ENCODE assay signal across 24 mouse cellular contexts in genomic region chr13:114876005-114876520, GRCm38 (mm10). TPM values are rescaled to one million over a fixed set of nuclear protein-coding genes. Genes with fewer than 3 reads are reported as not detected.
DNase-seq lines count a peak whose midpoint lies in the region; ATAC-seq and TF ChIP-seq lines count a peak whose summit lies in the region.
"Had no signal": no experiment of that assay in that cellular context is flagged by ENCODE, and none has a peak within 500 bp of the region (broad histone marks: within the 10 kb centered on the region; RNA-seq: fewer than 3 reads in every experiment).

No protein-coding gene starts in this region.

- POLR2A ChIA-PET in Patski (lab: Charles Lee), result no interaction called here

- CTCF ChIA-PET in Patski (lab: Charles Lee), result interaction anchor here (0.8 kb wide), 1 partner anchor 14 kb away, joined by 4 read pairs; no protein-coding TSS in a partner anchor

- no peaks in the 10 kb centered on the region for H3K27me3 ChIP-seq in Patski
- H3K27me3 ChIP-seq: heart, embryonic 12.5 days; heart, embryonic 15.5 days; hindbrain, embryonic 13.5 days had no signal

- ATAC-seq in Patski, result peak; percentile 91
- ATAC-seq: CD4-positive, CD25-positive, alpha-beta regulatory T cell, adult 4 months; forebrain, embryonic 14.5 days; forebrain, postnatal 0 days; hindbrain, embryonic 16.5 days had no signal

- DNase-seq in 3134 (ENCODE audit: extremely low read depth, insufficient read length, low spot score) (peak; percentile 7), 3T3-L1 (ENCODE audit: low read depth, low spot score) (peak; percentile 6), Patski (ENCODE audit: low read depth, low spot score) (no peak)
- DNase-seq in embryo, embryonic 10 days (ENCODE audit: low spot score), result no peak
- no peak for DNase-seq in yolk sac, embryonic 10.5 days (ENCODE audit: low spot score)
- DNase-seq in thymus, postnatal 10 days (ENCODE audit: low spot score in 2 of 2), result no peak
- DNase-seq: adrenal gland, postnatal 14 days; B cell, adult 2 months; cerebellum, adult 11-12 months; cerebellum, adult 8-10 months; cerebellum, postnatal 10 days; cerebellum, postnatal 36 days; forebrain, postnatal 0 days; gastrocnemius, postnatal 25 days; heart, adult 18-20 months; heart, postnatal 10 days; heart, postnatal 36 days; kidney, adult 11 months had no signal

- no peak for TF ChIP-seq CTCF in Patski (IDR thresholded peaks at IDR 0.05)

- in situ Hi-C loops in Patski (cut with MboI; ENCODE audit: low pct_unique_long_range_greater_than_20kb), result no loop called here

RNA-seq across cellular contexts. Expression of gene Itga2, which starts 55.8 kb away (rescaled TPM):
- 0.40 TPM for polyA plus RNA-seq in Patski (2021)

RNA-seq across cellular contexts. Expression of gene Mocs2, which starts 58.0 kb away (rescaled TPM):
- polyA plus RNA-seq in Patski (2021), result 84.8 TPM

Comparison
In these comparisons a context has a peak if more than half of its experiments do, and no peak if none do; other contexts are left out.
1. DNase-seq: peak in 3134 (single experiment) and 3T3-L1 (single experiment); none in Patski (single experiment), embryo, embryonic 10 days (single experiment), yolk sac, embryonic 10.5 days (single experiment) and thymus, postnatal 10 days (0 of 2).